Mouse (Mus musculus) heart, embryonic 12.5 days (tissue): Measurements from ENCODE around the gene Zkscan17. TPM values are rescaled to one million over a fixed set of nuclear protein-coding genes. Genes with fewer than 3 reads are reported as not detected.
A peak's percentile ranks its signal among the peaks of the same experiment; 100 is the strongest.

Experiments
- ATAC-seq: fragments of 200-750 bp; cut with Nextera tagmentation; 2 replicates; pipeline ENCODE4 v1.8.0; 2017; ENCODE audit warnings: moderate TSS enrichment, moderate library complexity; ENCODE audit not compliant: insufficient number of reproducible peaks, low FRiP score
- H3K27ac ChIP-seq: fragments of 300-500 bp; sonication (generic); 2 replicates; pipeline ENCODE4 v1.5.1; 2016; ENCODE audit warnings: mild to moderate bottlenecking, moderate library complexity; ENCODE audit not compliant: poor library complexity, severe bottlenecking
- H3K27me3 ChIP-seq: fragments of 300-500 bp; sonication (generic); replicated peaks from 2 replicates; pipeline ENCODE4 v1.6.1; 2016; ENCODE audit warnings: mild to moderate bottlenecking, moderate library complexity
- H3K36me3 ChIP-seq: fragments of 300-500 bp; sonication (generic); 2 replicates; pipeline ENCODE4 v1.6.1; 2016; ENCODE audit warnings: mild to moderate bottlenecking, moderate library complexity
- H3K4me1 ChIP-seq: fragments of 300-500 bp; sonication (generic); replicated peaks from 2 replicates; pipeline ENCODE4 v1.6.1; 2016; ENCODE audit warnings: mild to moderate bottlenecking
- H3K4me2 ChIP-seq: fragments of 300-500 bp; sonication (generic); 2 replicates; pipeline ENCODE4 v1.6.1; 2016; ENCODE audit warnings: mild to moderate bottlenecking, moderate library complexity
- H3K4me3 ChIP-seq: fragments of 300-500 bp; sonication (generic); 2 replicates; pipeline ENCODE4 v1.5.1; 2016; ENCODE audit warnings: mild to moderate bottlenecking
- H3K9ac ChIP-seq: fragments of 300-500 bp; sonication (generic); 2 replicates; pipeline ENCODE4 v1.6.1; 2016; ENCODE audit warnings: mild to moderate bottlenecking, moderate library complexity
- H3K9me3 ChIP-seq: fragments of 300-500 bp; sonication (generic); replicated peaks from 2 replicates; pipeline ENCODE4 v1.6.1; 2016; ENCODE audit warnings: mild to moderate bottlenecking, moderate library complexity
- WGBS: fragments of 180-500 bp; shearing (Covaris S2); methylation state at CpG from one replicate; pipeline ENCODE4 v1.1.7; 2016; 5-methylcytosine and 5-hydroxymethylcytosine counted together
- polyA plus RNA-seq: library from polyadenylated mRNA; unstranded; fragments of >200 nt; fragmentation: Nextera tagmentation; extraction: Ambion mirVana; gene quantifications from 2 replicates; pipeline ENCODE4 v1.2.1, GENCODE M21; 2016

Zkscan17 gene
- polyA plus RNA-seq, 1 experiment from 2014 or later: 18.4 TPM

GRCm38 (mm10) chr11:59519741-59520495 is 6.6 kb downstream of the Zkscan17 start:
- Histone ChIP-seq H3K9me3 (no peaks in the 10 kb centered on the region), H3K4me3 (no peak overlapping the region), H3K4me2 (no peak overlapping the region), H3K27me3 (no peaks in the 10 kb centered on the region), H3K27ac (no peak overlapping the region), H3K9ac (no peak overlapping the region), H3K36me3 (no peaks in the 10 kb centered on the region), H3K4me1 (peaks cover 15% of the 10 kb centered on the region)
- 59% methylated on average over 6 of the region's 6 CpGs for WGBS
- ATAC-seq: no peak

- H3K4me1 ChIP-seq: peaks cover 19% of the 10 kb centered on the region
- H3K36me3 ChIP-seq: no peaks in the 10 kb centered on the region
- no peaks in the 10 kb centered on the region for H3K9me3 ChIP-seq
- no peak overlapping the region for H3K9ac ChIP-seq
- WGBS: 46% methylated on average over 10 of the region's 10 CpGs
- no peak for ATAC-seq
- H3K4me2 ChIP-seq: no peak overlapping the region
- H3K27ac ChIP-seq: no peak overlapping the region
- H3K4me3 ChIP-seq: no peak overlapping the region
- H3K27me3 ChIP-seq: no peaks in the 10 kb centered on the region
Observed at GRCm38 (mm10) chr11:59518226-59518625, 8.3 kb downstream of the Zkscan17 start.

GRCm38 (mm10) chr11:59517441-59517840 is 9.1 kb downstream of the Zkscan17 start:
- no peak overlapping the region for H3K4me3 ChIP-seq
- H3K9me3 ChIP-seq: no peaks in the 10 kb centered on the region
- H3K4me1 ChIP-seq: peaks cover 19% of the 10 kb centered on the region
- H3K36me3 ChIP-seq: no peaks in the 10 kb centered on the region
- no peak overlapping the region for H3K27ac ChIP-seq
- H3K4me2 ChIP-seq: no peak overlapping the region
- no peak for ATAC-seq
- no peak overlapping the region for H3K9ac ChIP-seq
- no peaks in the 10 kb centered on the region for H3K27me3 ChIP-seq
- 85% methylated on average over 1 of the region's 1 CpGs for WGBS

- peak; percentile 38; the same call in 1 of the 2 replicates for ATAC-seq
- H3K4me1 ChIP-seq: peaks cover 12% of the 10 kb centered on the region
- H3K27ac ChIP-seq: peak overlapping the region; percentile 78
Observed at GRCm38 (mm10) chr11:59514789-59515188, 11.8 kb downstream of the Zkscan17 start.

GRCm38 (mm10) chr11:59514381-59514780 is 12.2 kb downstream of the Zkscan17 start:
- 0 out of 2 replicates have a peak overlapping the region, but pooled peaks have one; percentile 13 for H3K9ac ChIP-seq
- peaks cover 8% of the 10 kb centered on the region; the same call in 1 of the 2 replicates for H3K4me1 ChIP-seq
- H3K9me3 ChIP-seq: no peaks in the 10 kb centered on the region
- H3K4me2 ChIP-seq: no peak overlapping the region
- peak overlapping the region; percentile 78 for H3K27ac ChIP-seq
- peaks cover 3% of the 10 kb centered on the region; the same call in 1 of the 2 replicates for H3K36me3 ChIP-seq
- ATAC-seq: peak; percentile 45; the same call in 1 of the 2 replicates
- no peak overlapping the region for H3K4me3 ChIP-seq
- H3K27me3 ChIP-seq: no peaks in the 10 kb centered on the region
- 58% methylated on average over 6 of the region's 6 CpGs for WGBS

More at GRCm38 (mm10) chr11:59514789-59515188, 11.8 kb downstream of the Zkscan17 start:
- H3K4me2 ChIP-seq: no peak overlapping the region
- no peak overlapping the region for H3K4me3 ChIP-seq
- 0 out of 2 replicates have a peak, but pooled peaks cover 3% of the 10 kb centered on the region for H3K36me3 ChIP-seq
- H3K9ac ChIP-seq: 0 out of 2 replicates have a peak overlapping the region, but pooled peaks have one; percentile 13
- H3K9me3 ChIP-seq: no peaks in the 10 kb centered on the region
- no peaks in the 10 kb centered on the region for H3K27me3 ChIP-seq
- WGBS: 50% methylated on average over 3 of the region's 3 CpGs

DNA sequence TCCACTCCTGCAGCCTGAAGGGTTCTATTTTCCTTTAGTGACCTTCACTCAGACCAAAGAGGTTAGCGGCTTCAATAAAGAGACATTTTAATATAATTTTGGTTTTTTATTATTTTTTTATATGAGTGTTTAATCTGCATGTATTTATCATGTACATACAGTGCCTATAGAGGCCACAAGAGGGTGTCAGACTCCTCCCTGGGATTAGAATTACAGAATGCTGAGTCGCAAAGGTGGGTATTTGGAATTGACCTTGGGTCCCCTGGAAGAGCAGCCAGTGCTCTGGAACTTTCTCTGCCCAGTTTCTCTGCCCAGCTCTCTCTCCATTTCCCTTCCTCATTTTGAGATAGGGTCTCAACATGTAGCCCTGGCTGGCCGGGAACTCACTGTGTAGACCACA is 13.0 kb downstream of the Zkscan17 start:
- Histone ChIP-seq H3K9ac (no peak overlapping the region), H3K36me3 (peaks cover 3% of the 10 kb centered on the region; the same call in 1 of the 2 replicates), H3K27ac (peak overlapping the region; percentile 57), H3K9me3 (no peaks in the 10 kb centered on the region), H3K4me2 (no peak overlapping the region), H3K4me3 (no peak overlapping the region), H3K4me1 (peaks cover 8% of the 10 kb centered on the region; the same call in 1 of the 2 replicates), H3K27me3 (no peaks in the 10 kb centered on the region)
- 69% methylated on average over 3 of the region's 3 CpGs for WGBS
- no peak for ATAC-seq

- H3K4me2 ChIP-seq: no peak overlapping the region
- 0 out of 2 replicates have a peak, but pooled peaks cover 6% of the 10 kb centered on the region for H3K4me1 ChIP-seq
- 82% methylated on average over 10 of the region's 10 CpGs for WGBS
- no peak overlapping the region for H3K27ac ChIP-seq
- no peak overlapping the region for H3K4me3 ChIP-seq
- no peak overlapping the region for H3K9ac ChIP-seq
- ATAC-seq: no peak
- H3K27me3 ChIP-seq: no peaks in the 10 kb centered on the region
- H3K36me3 ChIP-seq: peaks cover 3% of the 10 kb centered on the region; the same call in 1 of the 2 replicates
- H3K9me3 ChIP-seq: no peaks in the 10 kb centered on the region
Observed at GRCm38 (mm10) chr11:59512733-59513132, 13.8 kb downstream of the Zkscan17 start.

DNA sequence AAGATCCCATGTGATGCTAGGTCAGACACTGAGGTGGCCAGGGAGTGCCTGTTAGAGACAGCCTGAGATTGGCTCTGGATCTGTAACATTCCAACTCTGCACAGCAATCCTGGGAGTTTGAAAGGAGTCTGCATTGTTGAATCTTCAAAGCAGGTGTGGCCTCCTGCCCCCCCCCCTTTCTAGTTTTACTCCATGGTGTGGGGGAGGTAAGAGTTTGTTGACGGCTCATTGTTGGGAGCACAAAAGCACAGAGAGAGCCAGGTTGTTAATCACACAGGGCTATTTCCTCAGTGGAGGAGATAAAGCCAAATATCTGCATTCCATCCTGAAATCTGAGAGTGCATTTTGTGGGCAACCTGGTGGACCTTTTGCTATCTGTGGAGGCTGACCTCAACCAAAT is 15.0 kb downstream of the Zkscan17 start:
- Histone ChIP-seq H3K9me3 (no peaks in the 10 kb centered on the region), H3K36me3 (peaks cover 3% of the 10 kb centered on the region; the same call in 1 of the 2 replicates), H3K9ac (no peak overlapping the region), H3K4me2 (no peak overlapping the region), H3K27me3 (no peaks in the 10 kb centered on the region), H3K4me1 (peaks cover 14% of the 10 kb centered on the region), H3K27ac (no peak overlapping the region), H3K4me3 (no peak overlapping the region)
- no peak for ATAC-seq
- WGBS: 55% methylated on average over 1 of the region's 1 CpGs

GRCm38 (mm10) chr11:59506713-59507074 is 19.9 kb downstream of the Zkscan17 start:
- H3K9me3 ChIP-seq: no peaks in the 10 kb centered on the region
- H3K27me3 ChIP-seq: no peaks in the 10 kb centered on the region
- peak overlapping the region; percentile 82 for H3K4me3 ChIP-seq
- H3K36me3 ChIP-seq: peaks cover 31% of the 10 kb centered on the region
- peak; percentile 15 for ATAC-seq
- peak overlapping the region; percentile 89 for H3K27ac ChIP-seq
- peak overlapping the region; percentile 87 for H3K4me2 ChIP-seq
- H3K9ac ChIP-seq: peak overlapping the region; percentile 94
- H3K4me1 ChIP-seq: peaks cover 16% of the 10 kb centered on the region
- WGBS: under 1% methylated on average over 14 of the region's 14 CpGs

DNA sequence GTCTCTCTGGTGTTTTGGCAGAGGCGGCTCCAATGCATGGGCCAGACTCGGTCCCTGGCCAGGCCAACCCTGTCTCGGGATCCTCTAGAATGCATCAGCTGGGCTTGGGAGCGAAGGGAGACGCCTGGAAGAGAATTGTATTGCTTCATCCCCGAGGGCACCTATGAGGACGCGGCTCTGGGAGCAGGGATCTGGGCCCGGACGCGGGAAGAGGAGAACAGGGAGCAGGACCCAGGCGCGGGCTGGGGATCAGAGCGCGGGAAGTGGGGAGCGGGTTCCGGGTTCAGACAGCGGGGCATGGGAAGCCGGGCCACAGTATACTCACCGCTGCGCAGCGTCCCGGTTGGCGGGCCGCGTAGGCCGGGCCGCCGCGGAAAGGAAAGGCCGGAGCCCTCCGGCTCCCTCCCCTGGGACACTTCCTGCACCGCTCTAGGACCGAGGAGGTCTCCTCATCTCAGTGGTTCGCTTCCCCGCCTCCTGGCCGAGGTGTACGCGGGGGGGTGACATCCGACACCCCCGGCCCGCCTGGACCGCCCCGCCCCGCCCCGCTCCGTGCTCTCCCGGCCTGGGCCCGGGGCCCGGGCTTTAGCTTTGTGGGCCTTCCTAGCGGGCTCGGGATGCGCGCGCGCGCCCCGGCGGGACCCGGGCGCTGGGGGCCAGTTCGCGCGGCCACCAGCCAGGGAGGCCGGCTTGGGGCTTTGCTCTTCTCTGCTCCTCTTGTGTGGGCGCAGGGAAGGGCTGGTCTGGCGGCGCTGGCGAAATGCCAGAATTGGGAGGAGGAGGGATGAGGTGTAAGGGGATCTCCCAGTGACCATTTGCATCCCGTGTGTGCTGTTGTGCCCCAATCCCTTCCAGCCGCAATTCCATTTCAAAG is 20.5 kb downstream of the Zkscan17 start:
- WGBS: under 1% methylated on average over 66 of the region's 71 CpGs
- Histone ChIP-seq H3K36me3 (peaks cover 37% of the 10 kb centered on the region), H3K27me3 (no peaks in the 10 kb centered on the region), H3K27ac (peak overlapping the region; percentile 89), H3K9ac (peak overlapping the region; percentile 94), H3K4me3 (peak overlapping the region; percentile 82), H3K9me3 (no peaks in the 10 kb centered on the region), H3K4me1 (peaks cover 16% of the 10 kb centered on the region), H3K4me2 (peak overlapping the region; percentile 87)
- peak; percentile 94 for ATAC-seq

- Histone ChIP-seq H3K9me3 (no peaks in the 10 kb centered on the region), H3K36me3 (peaks cover 41% of the 10 kb centered on the region), H3K9ac (peak overlapping the region; percentile 94), H3K4me2 (peak overlapping the region; percentile 87), H3K27me3 (no peaks in the 10 kb centered on the region), H3K4me3 (peak overlapping the region; percentile 82), H3K4me1 (peaks cover 16% of the 10 kb centered on the region), H3K27ac (peak overlapping the region; percentile 89)
- under 1% methylated on average over 21 of the region's 21 CpGs for WGBS
- peak; percentile 26 for ATAC-seq
Observed at GRCm38 (mm10) chr11:59505351-59505838, 21.2 kb downstream of the Zkscan17 start.
